ENCODE assay signal across 10 mouse cellular contexts in genomic region chr11:80622233-80623037, GRCm38 (mm10).
DNase-seq lines count a peak whose midpoint lies in the region; ATAC-seq and TF ChIP-seq lines count a peak whose summit lies in the region.
"Had no signal": no experiment of that assay in that cellular context is flagged by ENCODE, and none has a peak within 500 bp of the region (broad histone marks: within the 10 kb centered on the region; RNA-seq: fewer than 3 reads in every experiment).

No protein-coding gene starts in this region.

- in situ Hi-C loops in CH12.LX (cut with MboI; ENCODE audit: low pct_ligation_motif_present, low pct_unique_long_range_greater_than_20kb, low sequenced_read_pairs): no loop called here

- TF ChIP-seq POLR2A in CH12.LX (IDR thresholded peaks at IDR 0.05; ENCODE audit: low read depth, low read length): no peak

- H3K79me2 ChIP-seq in CH12.LX (replicated peaks; ENCODE audit: control insufficient read depth, extremely low read depth, insufficient read depth, poor library complexity, severe bottlenecking): no peaks in the 10 kb centered on the region

- no peak overlapping the region for H3K27ac ChIP-seq in CH12.LX (ENCODE audit: insufficient read depth, low read depth)
- H3K27ac ChIP-seq in hindbrain, embryonic 12.5 days: peak overlapping the region; percentile 91
- peak overlapping the region; percentile 96 for H3K27ac ChIP-seq in midbrain, embryonic 15.5 days
- no peak overlapping the region for H3K27ac ChIP-seq in liver, postnatal 0 days (ENCODE audit: low read depth)
- H3K27ac ChIP-seq in heart, embryonic 12.5 days (ENCODE audit: poor library complexity, severe bottlenecking): no peak overlapping the region
- H3K27ac ChIP-seq: lung, embryonic 15.5 days had no signal

- no peak for TF ChIP-seq EP300 in CH12.LX (IDR thresholded peaks at IDR 0.05; ENCODE audit: low read length)
- no peak for TF ChIP-seq EP300 in liver, postnatal 0 days (IDR thresholded peaks at IDR 0.05; ENCODE audit: low read depth)

- DNase-seq in CH12.LX (ENCODE audit: extremely low read depth): peak; percentile 68
- DNase-seq in embryo, embryonic 10 days (ENCODE audit: low spot score): peak; percentile 83
- DNase-seq in kidney, postnatal 14 days: no peak
- no peak for DNase-seq in liver, postnatal 0 days
- DNase-seq: gastrocnemius, postnatal 25 days had no signal

- no peak for TF ChIP-seq CTCF in CH12.LX (conservative IDR thresholded peaks at IDR 0.05 in 1 of 2, IDR thresholded peaks at IDR 0.05 in 1 of 2; ENCODE audit: low read depth in 2 of 2, low read length in 2 of 2)
- TF ChIP-seq CTCF in liver, postnatal 0 days (IDR thresholded peaks at IDR 0.05; ENCODE audit: low read depth): no peak

- peak overlapping the region; percentile 70 for H3K4me2 ChIP-seq in CH12.LX (ENCODE audit: insufficient read depth, low read depth, poor library complexity, severe bottlenecking)
- H3K4me2 ChIP-seq in hindbrain, embryonic 12.5 days (replicated peaks): peak overlapping the region; percentile 42
- H3K4me2 ChIP-seq in midbrain, embryonic 15.5 days: peak overlapping the region; percentile 44
- H3K4me2 ChIP-seq in liver, postnatal 0 days (ENCODE audit: low read depth, low read length): no peak overlapping the region
- no peak overlapping the region for H3K4me2 ChIP-seq in heart, embryonic 12.5 days
- H3K4me2 ChIP-seq: lung, embryonic 15.5 days had no signal

- H3K27me3 ChIP-seq in CH12.LX (replicated peaks): no peaks in the 10 kb centered on the region
- 0 out of 2 replicates have a peak, but pooled peaks cover 4% of the 10 kb centered on the region for H3K27me3 ChIP-seq in hindbrain, embryonic 12.5 days
- no peaks in the 10 kb centered on the region for H3K27me3 ChIP-seq in midbrain, embryonic 15.5 days (replicated peaks)
- no peaks in the 10 kb centered on the region for H3K27me3 ChIP-seq in liver, postnatal 0 days (ENCODE audit: insufficient read depth, low read length)
- no peaks in the 10 kb centered on the region for H3K27me3 ChIP-seq in heart, embryonic 12.5 days (replicated peaks)
- H3K27me3 ChIP-seq: lung, embryonic 15.5 days had no signal

- no peak for TF ChIP-seq RAD21 in CH12.LX (IDR thresholded peaks at IDR 0.05; ENCODE audit: low read depth, low read length)

- ATAC-seq in hindbrain, embryonic 12.5 days (ENCODE audit: low FRiP score): peak; percentile 89
- peak; percentile 92 for ATAC-seq in midbrain, embryonic 15.5 days (replicated peaks)
- no peak for ATAC-seq in liver, postnatal 0 days
- ATAC-seq in heart, embryonic 12.5 days (ENCODE audit: insufficient number of reproducible peaks, low FRiP score): no peak
- no peak for ATAC-seq in megakaryocyte, adult 5-6 weeks (ENCODE audit: poor library complexity, severe bottlenecking)

- dilution Hi-C loops in CH12.LX (cut with MboI; ENCODE audit: extremely low pct_ligation_motif_present, extremely low pct_unique_long_range_greater_than_20kb, low sequenced_read_pairs): no loop called here

- 4% methylated on average over 11 of the region's 11 CpGs for WGBS in hindbrain, embryonic 12.5 days
- WGBS in midbrain, embryonic 15.5 days: 1% methylated on average over 11 of the region's 11 CpGs
- WGBS in liver, postnatal 0 days (ENCODE audit: insufficient replicate concordance): 49% methylated on average over 11 of the region's 11 CpGs
- 39% methylated on average over 11 of the region's 11 CpGs for WGBS in heart, embryonic 12.5 days

- no peaks in the 10 kb centered on the region for H3K9me3 ChIP-seq in CH12.LX (replicated peaks; ENCODE audit: low read length)
- no peaks in the 10 kb centered on the region for H3K9me3 ChIP-seq in hindbrain, embryonic 12.5 days (replicated peaks)
- H3K9me3 ChIP-seq in midbrain, embryonic 15.5 days: no peaks in the 10 kb centered on the region
- H3K9me3 ChIP-seq in liver, postnatal 0 days (ENCODE audit: low read length): no peaks in the 10 kb centered on the region
- H3K9me3 ChIP-seq in heart, embryonic 12.5 days (replicated peaks): no peaks in the 10 kb centered on the region
- H3K9me3 ChIP-seq: lung, embryonic 15.5 days had no signal

- no peaks in the 10 kb centered on the region for H3K36me3 ChIP-seq in CH12.LX (replicated peaks in 1 of 2; ENCODE audit: control insufficient read depth in 1 of 2, insufficient read depth in 1 of 2, low read length in 1 of 2)
- H3K36me3 ChIP-seq in hindbrain, embryonic 12.5 days: no peaks in the 10 kb centered on the region
- no peaks in the 10 kb centered on the region for H3K36me3 ChIP-seq in midbrain, embryonic 15.5 days (replicated peaks)
- H3K36me3 ChIP-seq in liver, postnatal 0 days (replicated peaks; ENCODE audit: insufficient read depth, low read length): no peaks in the 10 kb centered on the region
- no peaks in the 10 kb centered on the region for H3K36me3 ChIP-seq in heart, embryonic 12.5 days
- H3K36me3 ChIP-seq: lung, embryonic 15.5 days had no signal

- H3K4me3 ChIP-seq in CH12.LX (replicated peaks in 1 of 3; ENCODE audit: low read depth in 2 of 3, low read length in 2 of 3, poor library complexity in 1 of 3): no peak overlapping the region
- H3K4me3 ChIP-seq in hindbrain, embryonic 12.5 days: peak overlapping the region; percentile 10; the same call in 1 of the 2 replicates
- peak overlapping the region; percentile 11 for H3K4me3 ChIP-seq in midbrain, embryonic 15.5 days
- no peak overlapping the region for H3K4me3 ChIP-seq in liver, postnatal 0 days (ENCODE audit: low read depth, low read length)
- no peak overlapping the region for H3K4me3 ChIP-seq in heart, embryonic 12.5 days
- H3K4me3 ChIP-seq: lung, embryonic 15.5 days had no signal

- no peak overlapping the region for H3K9ac ChIP-seq in CH12.LX (ENCODE audit: insufficient read depth, low read depth)
- no peak overlapping the region for H3K9ac ChIP-seq in hindbrain, embryonic 12.5 days
- H3K9ac ChIP-seq in midbrain, embryonic 15.5 days: 0 out of 2 replicates have a peak overlapping the region, but pooled peaks have one; percentile 11
- no peak overlapping the region for H3K9ac ChIP-seq in liver, postnatal 0 days (replicated peaks)
- H3K9ac ChIP-seq in heart, embryonic 12.5 days: no peak overlapping the region
- H3K9ac ChIP-seq: lung, embryonic 15.5 days had no signal

- peaks cover 6 to 18% of the 10 kb centered on the region in 2 experiments for H3K4me1 ChIP-seq in CH12.LX (ENCODE audit: control insufficient read depth in 1 of 2, insufficient read depth in 2 of 2)
- peaks cover 19% of the 10 kb centered on the region; the same call in 1 of the 2 replicates for H3K4me1 ChIP-seq in hindbrain, embryonic 12.5 days
- H3K4me1 ChIP-seq in midbrain, embryonic 15.5 days: peaks cover 21% of the 10 kb centered on the region
- H3K4me1 ChIP-seq in liver, postnatal 0 days (ENCODE audit: insufficient read depth): no peaks in the 10 kb centered on the region
- H3K4me1 ChIP-seq in heart, embryonic 12.5 days (replicated peaks): no peaks in the 10 kb centered on the region; the same call in 1 of the 2 replicates
- H3K4me1 ChIP-seq: lung, embryonic 15.5 days had no signal

TF ChIP-seq in CH12.LX, 34 proteins besides CTCF, POLR2A, EP300 and RAD21:
- TF ChIP-seq SIN3A (IDR thresholded peaks at IDR 0.05; ENCODE audit: low read length) (0 out of 2 replicates have a peak, but pooled peaks have one; percentile 2), UBTF (IDR thresholded peaks at IDR 0.05; ENCODE audit: low read depth, low read length) (no peak), MAFK (IDR thresholded peaks at IDR 0.05; ENCODE audit: insufficient replicate concordance, low read length) (no peak), ZNF384 (IDR thresholded peaks at IDR 0.05; ENCODE audit: low read depth, low read length) (peak; percentile 22; the same call in 1 of the 2 replicates), MXI1 (IDR thresholded peaks at IDR 0.05; ENCODE audit: low read depth, low read length) (peak; percentile 37; the same call in 1 of the 2 replicates), IRF4 (IDR thresholded peaks at IDR 0.05; ENCODE audit: low read depth, low read length) (0 out of 2 replicates have a peak, but pooled peaks have one; percentile 0)

Comparison
In these comparisons a context has a peak if more than half of its experiments do, and no peak if none do; other contexts are left out.
1. DNase-seq: peak in CH12.LX (single experiment) and embryo, embryonic 10 days (single experiment); none in kidney, postnatal 14 days (single experiment) and liver, postnatal 0 days (single experiment).
2. H3K27ac ChIP-seq: peak in hindbrain, embryonic 12.5 days (single experiment) and midbrain, embryonic 15.5 days (single experiment); none in CH12.LX (single experiment), liver, postnatal 0 days (single experiment) and heart, embryonic 12.5 days (single experiment).
3. H3K4me2 ChIP-seq: peak in CH12.LX (single experiment), hindbrain, embryonic 12.5 days (single experiment) and midbrain, embryonic 15.5 days (single experiment); none in liver, postnatal 0 days (single experiment) and heart, embryonic 12.5 days (single experiment).
4. H3K4me3 ChIP-seq: peak in hindbrain, embryonic 12.5 days (single experiment) and midbrain, embryonic 15.5 days (single experiment); none in CH12.LX (0 of 3), liver, postnatal 0 days (single experiment) and heart, embryonic 12.5 days (single experiment).
5. ATAC-seq: peak in hindbrain, embryonic 12.5 days (single experiment) and midbrain, embryonic 15.5 days (single experiment); none in liver, postnatal 0 days (single experiment), heart, embryonic 12.5 days (single experiment) and megakaryocyte, adult 5-6 weeks (single experiment).